Mouse (Mus musculus) 3134 (cell line): ENCODE measurements around the gene Elk3.

Experiments used
- DNase-seq: peaks from one replicate; pipeline ENCODE4 v3.0.0-alpha.2; 2011; ENCODE audit warnings: low spot score; ENCODE audit not compliant: insufficient read length; ENCODE audit errors: extremely low read depth

The Elk3 gene

DNA sequence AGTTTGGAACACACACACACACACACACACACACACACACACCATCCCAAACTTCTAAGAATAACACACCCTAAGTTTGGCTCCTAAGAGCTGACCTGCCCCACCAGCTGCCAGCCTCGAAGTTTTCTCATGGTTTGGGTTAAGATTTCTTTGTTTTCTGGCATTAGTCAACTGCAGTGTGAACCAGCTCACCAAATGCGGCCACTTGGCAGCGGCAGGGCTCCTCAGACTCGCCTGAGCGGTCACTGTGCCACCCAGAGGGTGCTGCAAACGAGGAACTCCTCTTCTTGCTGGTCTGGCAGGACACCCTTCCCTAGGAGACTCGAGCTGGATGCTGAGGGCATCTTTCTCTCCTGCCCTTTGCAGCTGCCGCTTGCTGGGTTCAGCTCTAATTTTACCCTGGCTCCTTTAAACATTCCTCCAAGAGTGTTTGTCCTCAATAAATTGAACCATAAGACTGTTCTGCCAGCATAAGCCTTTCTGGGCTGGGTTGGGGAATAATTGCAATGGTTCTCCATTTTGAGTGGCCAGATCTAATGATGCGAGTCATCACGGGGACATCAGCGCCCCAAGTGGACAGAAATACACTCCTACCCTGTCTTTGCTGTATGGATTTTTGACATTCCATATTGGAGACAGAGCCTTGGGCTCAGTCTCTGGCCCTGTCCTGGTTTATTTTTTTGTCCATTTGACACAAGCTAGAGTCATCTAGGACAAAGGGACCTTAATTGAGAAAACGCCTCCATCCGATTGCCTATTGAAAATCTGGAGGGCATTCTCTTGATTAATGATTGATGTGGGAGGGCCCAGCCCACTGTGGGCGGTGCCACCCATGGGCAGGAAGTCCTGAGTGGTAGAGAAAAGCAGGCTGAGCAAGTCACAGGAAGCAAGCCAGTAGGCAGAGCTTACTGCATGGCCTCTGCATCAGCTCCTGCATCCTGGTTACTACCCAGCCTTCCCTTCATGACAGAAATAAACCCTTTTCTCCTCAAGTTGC lies 37.7 kb downstream of the Elk3 start:
- DNase-seq: peak; percentile 81

DNA sequence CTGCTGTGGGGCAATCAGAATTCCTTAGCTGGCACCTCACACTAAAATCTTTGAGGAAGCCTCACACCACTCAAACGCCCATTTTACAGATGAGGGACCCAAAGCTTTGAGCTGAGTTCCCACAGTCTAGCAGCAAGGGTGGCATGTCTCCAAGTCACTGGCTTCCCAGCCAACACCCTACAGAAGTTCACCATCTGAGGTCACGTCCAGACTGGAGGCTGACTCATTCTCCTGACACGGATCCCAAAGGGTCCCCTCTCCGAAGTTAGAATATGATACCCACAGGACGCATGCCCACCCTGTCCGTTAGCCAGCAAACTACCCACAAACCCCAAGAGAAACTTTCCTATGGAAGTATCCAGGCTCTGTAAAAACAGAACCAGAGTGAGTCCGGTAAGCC lies 39.1 kb downstream of the Elk3 start:
- DNase-seq: peak; percentile 64

DNA sequence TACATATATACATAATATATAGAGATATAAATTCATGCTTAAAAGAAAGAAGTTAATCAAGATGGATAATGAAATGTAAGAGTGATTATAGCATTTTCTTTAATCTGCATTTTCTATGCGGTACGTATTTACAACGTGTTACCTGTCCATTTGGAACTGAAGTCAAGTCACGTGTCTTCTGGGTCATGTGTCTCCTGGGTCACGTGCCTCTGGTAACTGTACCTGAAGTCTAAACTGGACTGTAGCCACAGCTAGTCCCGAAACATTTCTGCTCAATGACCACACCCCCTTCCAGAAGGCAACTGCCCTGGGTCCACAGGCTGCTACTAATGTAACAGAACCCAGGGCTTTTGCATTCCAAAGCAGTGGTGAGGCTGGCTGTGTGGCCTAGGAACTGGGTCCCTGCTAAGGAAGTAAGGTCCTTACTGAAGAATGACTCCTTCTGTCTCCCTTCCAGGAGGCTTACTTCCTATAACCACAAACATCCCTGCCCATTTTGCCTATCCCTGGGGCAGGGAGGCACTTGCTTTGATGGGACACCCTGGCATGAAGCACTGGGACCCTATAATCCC lies 40.0 kb downstream of the Elk3 start:
- DNase-seq: peak; percentile 66

DNA sequence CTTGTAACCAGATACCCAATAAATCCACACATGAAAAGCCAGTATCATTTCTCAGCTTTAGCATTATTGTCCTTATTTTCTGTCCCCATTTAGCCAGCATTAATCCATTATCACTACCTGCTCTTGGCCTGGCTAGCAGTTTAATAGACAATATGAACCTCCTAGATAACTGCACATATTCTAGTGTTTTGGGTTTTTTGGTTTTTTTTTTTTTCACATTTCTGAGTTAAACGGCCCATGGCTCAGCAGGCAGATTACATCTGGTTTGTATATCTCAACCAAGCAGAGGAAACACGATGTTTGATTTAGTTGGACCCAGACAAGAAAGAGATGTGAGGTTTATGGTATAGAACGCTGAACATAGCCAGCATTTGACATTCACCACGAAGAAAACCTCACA lies 41.2 kb downstream of the Elk3 start:
- DNase-seq: no peak

DNA sequence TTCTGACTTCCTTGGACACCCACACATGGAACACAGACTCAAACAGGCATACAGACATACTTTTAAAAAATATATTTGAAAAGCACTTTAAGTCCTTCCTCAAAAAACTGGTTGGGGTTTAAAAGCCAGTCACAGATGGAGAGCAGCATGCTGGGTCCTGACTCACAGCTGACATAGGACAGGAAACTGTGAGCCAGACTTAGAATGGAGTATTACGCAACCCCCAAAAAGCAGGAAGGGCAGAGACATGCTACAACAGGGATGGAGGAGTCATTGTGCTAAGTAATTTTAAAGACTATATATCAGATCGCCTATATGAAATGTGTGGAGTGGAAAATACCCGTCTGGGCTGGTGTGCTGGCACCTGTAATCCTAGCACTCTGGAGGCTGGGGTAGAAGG lies 42.6 kb downstream of the Elk3 start:
- no peak for DNase-seq

DNA sequence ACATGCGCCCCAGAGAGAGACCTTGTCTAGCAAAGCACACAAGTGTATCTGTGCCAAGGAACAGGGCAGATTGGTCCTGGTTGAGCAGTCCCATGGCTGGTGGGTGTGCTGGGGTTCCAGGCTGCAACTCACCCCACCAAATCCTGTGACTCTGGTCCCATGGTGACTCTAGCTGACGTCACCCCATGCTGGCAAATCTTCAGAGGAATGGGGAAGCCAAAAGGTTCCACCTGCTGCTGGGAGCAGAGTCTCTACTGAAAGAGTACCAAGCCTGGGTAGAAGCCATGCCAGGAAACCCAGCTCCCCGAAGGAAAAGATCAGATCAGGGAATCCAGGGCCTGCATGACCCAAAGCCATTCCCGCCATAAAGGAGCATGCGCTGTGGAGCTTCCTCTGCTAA lies 43.4 kb downstream of the Elk3 start:
- no peak for DNase-seq

DNA sequence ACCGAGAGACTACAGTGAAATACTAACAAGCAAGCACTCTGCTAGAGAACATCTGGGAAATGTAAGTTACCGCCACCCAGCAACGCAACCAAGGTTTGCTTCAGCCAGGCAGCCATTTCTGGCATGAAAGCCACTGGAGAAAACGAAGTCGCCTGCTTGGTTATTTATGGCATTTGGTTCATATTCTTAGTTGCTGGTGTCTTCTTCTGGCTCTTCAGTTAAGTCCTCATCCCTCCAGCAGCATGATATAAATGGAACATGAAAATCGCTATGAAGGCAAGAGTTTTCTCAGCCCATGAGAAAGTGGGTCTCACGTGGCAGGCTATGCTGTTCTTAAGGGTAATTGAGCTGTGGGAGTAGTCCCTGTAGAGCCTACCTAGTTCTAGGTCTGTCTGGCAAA lies 44.4 kb downstream of the Elk3 start:
- no peak for DNase-seq

DNA sequence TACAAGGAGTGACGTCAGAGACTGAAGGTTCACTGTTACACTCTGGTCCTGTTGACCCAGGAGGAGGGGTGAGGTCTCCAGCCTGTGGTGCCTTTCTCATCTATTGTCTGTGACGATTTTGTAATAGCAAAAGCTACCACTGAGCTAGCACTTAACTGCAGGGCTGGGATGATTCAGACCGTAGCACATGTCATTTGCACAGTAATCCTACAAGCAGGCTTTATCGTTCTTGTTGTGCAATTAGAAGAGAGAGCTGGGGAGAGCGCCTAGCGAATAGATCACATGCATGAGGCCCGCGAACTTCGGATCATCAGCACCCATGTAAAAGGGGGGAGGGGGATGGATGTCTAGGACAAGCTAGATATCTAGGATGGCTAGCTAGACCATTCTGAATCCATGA lies 45.1 kb downstream of the Elk3 start:
- DNase-seq: no peak

DNA sequence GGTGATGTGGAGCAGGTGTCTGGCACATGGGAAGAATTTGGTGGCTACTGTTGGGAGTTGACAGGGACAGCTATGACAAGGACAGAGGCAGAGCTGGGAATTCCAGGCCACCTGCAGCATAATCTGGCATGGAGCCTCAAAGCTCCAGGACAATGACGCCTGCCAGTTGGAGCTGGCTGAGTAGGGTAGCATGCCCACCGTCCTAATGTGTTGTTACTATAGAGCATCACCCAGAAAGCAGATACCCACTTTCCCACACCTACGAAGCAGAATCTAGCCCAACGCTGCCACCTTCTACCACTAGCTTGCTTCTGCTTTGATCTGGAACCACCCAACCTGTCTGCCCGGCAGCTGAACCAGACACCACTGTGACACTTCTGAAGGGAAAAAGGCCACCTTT lies 46.9 kb downstream of the Elk3 start:
- DNase-seq: no peak

DNA sequence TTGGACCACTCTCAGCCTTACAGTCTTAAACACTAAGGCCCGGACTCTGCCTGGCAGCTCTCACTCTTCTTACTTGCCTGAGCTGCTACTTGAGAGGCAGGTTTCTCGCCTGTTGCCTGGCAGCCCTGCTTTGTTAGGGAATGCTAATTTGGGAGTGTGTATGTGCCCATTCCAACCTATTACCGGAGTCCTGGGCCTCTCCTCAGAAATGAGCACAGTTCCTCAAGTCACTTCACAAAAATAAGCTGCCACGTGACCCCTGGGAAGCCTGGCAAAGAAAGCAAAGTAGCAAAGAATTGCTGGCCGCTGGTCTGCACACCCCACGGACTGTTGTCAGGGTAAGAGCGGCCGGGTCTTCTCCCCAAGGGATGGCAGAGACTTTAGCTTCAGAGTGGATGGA lies 47.5 kb downstream of the Elk3 start:
- DNase-seq: no peak

DNA sequence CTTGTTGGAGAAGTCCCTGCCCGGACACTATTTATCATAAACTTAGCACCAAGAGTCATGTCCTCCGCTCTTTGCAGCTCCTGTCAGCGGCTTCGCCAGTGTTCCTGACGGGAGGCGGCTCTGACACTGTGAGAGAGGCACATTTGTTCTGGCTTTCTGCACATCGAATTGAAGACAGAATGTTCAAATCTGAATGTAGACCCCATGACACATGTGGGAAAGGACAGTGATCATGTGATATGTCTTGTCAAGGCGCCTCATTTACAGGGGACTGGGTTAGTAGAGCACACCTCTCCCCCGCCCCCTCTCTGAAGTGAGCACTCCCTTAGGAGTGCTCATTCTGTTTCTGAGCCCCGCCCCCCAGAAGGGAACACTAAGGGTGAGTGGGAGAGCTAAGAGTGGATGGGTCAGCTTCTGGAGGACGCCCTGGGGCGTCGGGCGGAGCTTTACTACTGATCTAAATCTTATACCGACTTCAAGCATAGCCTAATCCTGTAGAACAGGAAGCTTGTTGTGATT lies 48.9 kb downstream of the Elk3 start:
- DNase-seq: no peak

DNA sequence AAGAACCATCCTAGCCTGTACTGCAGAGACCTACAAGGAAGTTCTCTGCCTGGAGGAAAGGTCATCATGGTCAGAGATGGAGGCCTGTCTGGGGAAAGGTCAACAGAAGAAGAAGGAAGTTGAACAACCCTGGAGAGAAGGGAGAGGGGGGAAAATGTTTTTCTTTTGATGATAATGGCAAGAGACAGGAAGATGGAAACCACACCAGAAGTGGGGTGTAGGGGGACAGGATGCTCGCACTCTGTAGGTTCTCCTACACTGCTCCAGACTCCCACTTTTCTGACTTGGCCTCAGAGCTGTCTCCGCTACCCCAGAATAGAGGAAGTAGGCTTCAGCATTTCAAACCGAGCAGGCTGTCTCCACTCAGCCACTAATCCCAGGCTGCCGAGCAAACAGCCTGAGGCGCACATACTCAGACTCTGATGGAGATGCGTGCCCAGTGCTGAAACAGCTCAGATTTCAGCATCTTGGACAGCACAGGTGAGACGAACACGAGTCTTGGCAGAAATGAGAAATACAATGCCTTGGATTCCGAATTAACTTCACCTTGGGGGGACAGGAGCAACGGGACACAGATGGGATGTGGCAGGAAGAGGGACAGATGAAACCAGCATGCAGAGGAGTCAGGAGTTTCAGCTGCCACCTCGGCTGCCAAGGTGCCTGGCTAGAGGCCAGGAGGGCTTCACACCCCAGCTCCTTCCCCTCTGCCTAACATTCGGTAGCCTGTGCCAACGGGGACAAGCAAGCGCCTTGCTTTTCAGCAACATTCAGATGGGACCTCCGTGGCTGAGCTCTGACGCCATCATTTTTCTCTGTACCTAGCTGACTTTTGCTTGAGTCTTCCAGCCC lies 49.6 kb downstream of the Elk3 start:
- DNase-seq: no peak

DNA sequence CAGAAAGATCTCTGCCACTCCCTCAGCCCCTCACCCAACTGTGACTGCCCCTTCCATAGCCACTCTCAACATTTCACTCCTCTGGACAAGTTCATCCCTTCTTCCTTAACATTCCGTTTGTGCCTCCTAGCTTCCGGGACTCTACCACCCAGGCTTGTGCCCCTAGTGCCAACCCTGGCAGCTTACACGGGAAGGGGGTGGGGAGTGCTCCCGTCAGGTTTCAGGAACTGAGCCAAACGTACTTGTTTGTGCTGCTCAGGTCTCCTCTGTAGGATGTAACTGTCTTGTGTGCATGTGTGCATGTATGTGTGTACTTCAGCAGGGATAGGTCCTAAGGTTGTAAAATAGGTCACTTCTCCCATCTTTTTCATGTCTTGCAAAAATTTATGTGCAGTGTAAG lies 51.1 kb downstream of the Elk3 start:
- no peak for DNase-seq

DNA sequence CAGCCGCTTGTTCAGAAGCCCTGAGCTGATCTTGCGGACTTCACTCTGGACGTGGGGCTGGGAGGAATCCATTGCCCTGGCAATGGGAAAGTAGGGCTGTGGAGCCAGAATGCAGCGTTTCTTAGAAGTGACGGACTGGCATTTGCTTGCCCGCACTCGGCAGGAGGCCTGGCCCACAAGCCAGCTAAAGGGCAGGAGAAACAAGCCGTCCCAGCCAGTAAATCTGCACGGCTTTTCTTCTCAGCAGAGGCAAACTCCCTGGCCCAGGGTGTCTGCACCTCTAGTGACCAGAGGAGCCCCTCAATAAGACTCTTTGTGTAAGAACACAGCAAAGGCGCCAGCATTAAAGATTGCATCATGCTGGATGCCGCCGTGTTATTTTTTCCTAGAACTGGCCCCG lies 55.6 kb downstream of the Elk3 start:
- no peak for DNase-seq

DNA sequence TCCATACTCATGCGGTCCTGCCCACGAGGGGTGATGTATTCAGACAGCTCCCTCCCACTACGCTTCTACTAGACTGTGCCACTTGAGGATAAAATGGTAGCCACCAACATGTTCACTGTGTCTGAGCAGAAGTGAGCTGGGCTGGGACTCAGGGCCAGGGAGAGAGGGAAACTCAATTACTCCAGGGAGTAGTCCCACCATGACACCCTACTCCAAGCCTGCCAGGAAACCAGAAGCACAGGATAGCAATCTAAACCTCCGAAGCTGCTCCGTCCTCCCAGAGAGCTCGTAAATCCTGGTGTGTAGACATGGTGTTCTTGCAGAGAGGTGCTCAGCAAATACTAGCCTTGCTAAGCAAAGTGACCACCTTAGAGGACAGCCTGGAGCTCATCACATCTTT lies 57.8 kb downstream of the Elk3 start:
- no peak for DNase-seq

DNA sequence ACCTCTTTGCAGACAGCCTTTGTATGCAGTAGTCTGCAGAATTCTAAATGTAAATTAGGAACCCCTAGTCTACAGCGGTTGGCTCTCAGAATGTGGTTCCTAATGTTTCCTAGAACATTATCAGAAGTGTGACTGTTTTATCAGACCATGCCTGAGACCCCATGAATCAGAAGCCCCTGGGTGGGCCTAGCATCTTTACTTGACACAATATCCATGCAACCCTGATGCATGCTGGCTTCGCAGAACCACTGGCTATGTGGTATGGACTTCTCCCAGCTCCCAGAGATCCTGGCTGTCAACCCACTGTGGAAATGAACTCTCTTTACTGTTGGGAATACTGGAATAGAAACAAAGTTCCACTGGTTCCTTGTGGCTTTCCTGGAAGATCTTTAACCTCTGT lies 58.3 kb downstream of the Elk3 start:
- DNase-seq: no peak

DNA sequence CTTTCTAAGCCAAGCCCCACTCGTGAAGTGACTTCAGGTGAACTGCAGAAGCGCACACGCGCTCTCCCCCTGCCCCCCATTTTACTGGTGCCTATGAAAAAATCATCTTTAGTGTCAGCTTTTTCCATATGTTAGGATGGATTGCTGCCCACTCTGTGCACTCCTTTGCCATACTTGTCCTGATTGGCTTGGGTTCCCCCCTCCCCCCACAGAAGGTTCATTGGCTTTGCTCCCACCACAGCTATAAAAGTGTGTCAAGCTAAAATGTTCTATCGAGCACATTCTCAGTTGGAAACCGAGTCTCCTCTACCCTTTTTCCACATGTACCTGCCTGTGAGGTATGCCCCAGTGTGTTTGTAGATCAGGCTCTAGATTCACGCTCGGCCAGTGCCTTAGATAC lies 59.5 kb downstream of the Elk3 start:
- DNase-seq: no peak

DNA sequence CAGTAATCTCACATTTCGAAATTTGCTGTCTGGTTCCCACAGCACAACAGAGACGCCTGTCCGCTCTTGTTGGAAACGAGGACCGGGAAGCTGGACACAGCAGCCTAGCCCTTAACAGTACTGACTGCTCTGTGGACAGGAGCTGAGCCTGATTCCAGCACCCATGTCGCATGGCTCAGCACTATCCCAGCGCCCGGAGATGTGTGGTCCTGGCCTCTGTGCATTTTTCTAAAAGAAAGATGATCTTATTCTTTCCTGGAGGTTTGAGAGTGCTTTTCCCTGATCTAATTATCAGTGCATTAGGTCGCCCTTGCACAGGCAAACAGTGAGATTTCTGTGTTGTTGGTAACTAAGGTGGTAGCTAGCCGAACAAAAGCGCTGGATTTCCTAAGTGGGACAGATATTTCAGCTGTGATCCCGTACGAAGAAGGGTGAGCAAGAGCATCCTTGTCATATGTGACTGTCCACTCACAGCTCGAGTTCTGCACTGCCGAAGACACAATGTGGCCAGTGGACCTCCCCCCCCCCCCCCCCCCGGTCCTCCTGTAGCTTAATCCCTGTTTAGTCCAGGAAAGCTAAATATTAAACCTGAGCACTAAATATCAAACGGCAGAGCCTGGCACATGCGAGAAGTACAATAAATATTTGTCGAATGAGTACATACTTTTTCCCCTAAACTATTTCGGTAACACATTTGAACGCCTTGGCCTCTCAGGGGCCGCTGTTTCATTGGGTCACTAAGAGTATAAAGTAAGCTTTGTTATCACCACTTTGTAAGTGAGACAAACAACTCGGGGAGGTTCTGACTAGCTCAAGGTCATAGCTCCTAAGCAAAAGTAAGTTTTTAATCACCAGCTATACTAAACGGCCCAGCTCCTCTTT lies 60.3 kb downstream of the Elk3 start:
- no peak for DNase-seq

DNA sequence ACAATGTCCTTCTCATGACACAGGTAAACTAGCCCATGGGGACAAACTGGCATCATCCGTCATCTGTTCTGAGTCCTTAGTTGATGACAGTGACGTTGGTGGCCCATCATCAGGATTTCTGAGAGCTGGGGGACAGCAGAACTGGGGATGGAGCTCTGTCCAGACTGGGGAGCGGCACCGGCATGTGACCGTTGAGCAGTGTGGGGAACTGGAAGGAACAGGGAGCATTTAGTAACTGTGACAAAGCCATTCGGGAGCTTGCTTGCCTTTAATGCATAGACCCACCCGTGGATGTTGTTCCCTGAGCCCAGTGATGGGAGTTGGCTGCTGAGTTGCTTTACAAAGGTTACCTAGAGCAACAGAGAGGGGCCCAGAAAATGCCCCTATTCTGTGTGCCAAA lies 61.0 kb downstream of the Elk3 start:
- no peak for DNase-seq

DNA sequence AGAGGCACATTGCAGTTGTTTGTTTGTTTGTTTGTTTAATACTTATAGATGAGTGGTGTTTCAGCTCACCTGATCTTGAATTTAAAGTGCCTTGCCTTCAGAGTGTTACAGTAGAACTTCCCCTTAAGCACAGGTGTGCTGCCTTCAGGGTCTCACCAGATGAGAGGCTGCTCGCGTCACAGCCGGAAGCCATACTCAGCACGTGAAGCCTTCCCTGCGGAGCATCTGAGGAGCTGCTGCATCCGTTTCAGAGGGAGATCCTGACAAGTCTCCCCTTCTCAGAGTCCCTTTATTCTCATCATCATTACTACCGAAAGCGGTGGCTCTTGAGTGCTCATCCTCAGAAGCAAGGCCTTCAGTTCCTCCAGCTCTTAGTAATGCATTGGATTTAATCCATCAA lies 62.5 kb downstream of the Elk3 start:
- DNase-seq: no peak
